Mouse (Mus musculus): ENCODE data around the gene Cer1.

DNA sequence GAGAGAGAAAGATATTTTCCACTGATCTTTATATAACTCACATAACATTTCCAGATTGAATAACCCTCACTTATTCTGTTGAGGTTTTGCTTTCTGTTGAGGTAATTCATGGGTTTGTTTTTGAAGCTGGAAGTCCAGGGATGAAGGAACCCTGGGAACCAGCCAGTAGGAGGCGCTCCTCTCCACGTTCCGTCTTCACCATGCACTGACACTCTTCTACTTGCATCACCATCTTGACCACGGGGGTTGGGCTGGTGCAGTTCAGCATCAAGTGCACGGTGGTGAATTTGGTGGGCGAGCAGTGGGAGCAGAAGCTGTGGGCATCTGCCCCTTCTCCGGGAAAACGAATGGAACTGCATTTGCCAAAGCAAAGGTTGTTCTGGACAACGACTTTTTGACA is 2.4 kb downstream of the Cer1 start:
- TF ChIP-seq CTCF (IDR thresholded peaks at IDR 0.05; ENCODE audit: low read depth, low read length) (no peak), POLR2A (IDR thresholded peaks at IDR 0.05; ENCODE audit: borderline replicate concordance, low read depth, low read length) (no peak)

Data from bone marrow macrophage, adult 2 months (primary cell).